Mouse (Mus musculus): Measurements from ENCODE around the gene Vamp2. TPM values are rescaled to one million over a fixed set of nuclear protein-coding genes. Genes with fewer than 3 reads are reported as not detected.
A peak's percentile ranks its signal among the peaks of the same experiment; 100 is the strongest.

Vamp2 gene
- total RNA-seq, 1 experiment from 2014 or later = 22.5 TPM

- ATAC-seq (replicated peaks in 1 of 2; ENCODE audit: insufficient read depth in 1 of 2, low FRiP score in 2 of 2, low TSS enrichment in 1 of 2, low read depth in 1 of 2, poor library complexity in 2 of 2, severe bottlenecking in 2 of 2) = peak; percentile 65 to 77
Observed at GRCm38 (mm10) chr11:69133923-69134621, 45.8 kb downstream of the Vamp2 start.

GRCm38 (mm10) chr11:69134622-69134968, 46.3 kb downstream of the Vamp2 start:
- ATAC-seq (replicated peaks in 1 of 2; ENCODE audit: insufficient read depth in 1 of 2, low FRiP score in 2 of 2, low TSS enrichment in 1 of 2, low read depth in 1 of 2, poor library complexity in 2 of 2, severe bottlenecking in 2 of 2) = no peak

GRCm38 (mm10) chr11:69135361-69135760, 47.1 kb downstream of the Vamp2 start:
- no peak for ATAC-seq (replicated peaks in 1 of 2; ENCODE audit: insufficient read depth in 1 of 2, low FRiP score in 2 of 2, low TSS enrichment in 1 of 2, low read depth in 1 of 2, poor library complexity in 2 of 2, severe bottlenecking in 2 of 2)

Other genes starting within 250 kb of the Vamp2 start
- 51.2 and 73.3 TPM in 2 replicates for gene Ndel1, start 216.6 kb upstream of the Vamp2 start, total RNA-seq (2017)
- not detected in 2 replicates for gene Rnf222, start 199.9 kb upstream of the Vamp2 start, total RNA-seq (2017)
- gene Rpl26, start 186.9 kb upstream of the Vamp2 start, total RNA-seq (2017) = 6,451 and 7,582 TPM in 2 replicates
- not detected in 2 replicates for gene Odf4, start 161.4 kb upstream of the Vamp2 start, total RNA-seq (2017)
- gene Arhgef15, start 131.0 kb upstream of the Vamp2 start, total RNA-seq (2017) = 0.81 and 1.8 TPM in 2 replicates
- gene Slc25a35, start 120.4 kb upstream of the Vamp2 start, total RNA-seq (2017) = 2.3 and 2.4 TPM in 2 replicates
- gene Rangrf, start 113.3 kb upstream of the Vamp2 start, total RNA-seq (2017) = 40.1 and 44.5 TPM in 2 replicates
- 34.5 and 39.2 TPM in 2 replicates for gene Pfas, start 80.0 kb upstream of the Vamp2 start, total RNA-seq (2017)
- gene Ctc1, start 72.6 kb upstream of the Vamp2 start, total RNA-seq (2017) = 21.9 and 40.1 TPM in 2 replicates
- gene Aurkb, start 42.8 kb upstream of the Vamp2 start, total RNA-seq (2017) = 56.2 and 69.2 TPM in 2 replicates
- 5.2 and 6.7 TPM in 2 replicates for gene Borcs6, start 28.8 kb upstream of the Vamp2 start, total RNA-seq (2017)
- 22.0 and 39.1 TPM in 2 replicates for gene Tmem107, start 17.7 kb upstream of the Vamp2 start, total RNA-seq (2017)
- 33.6 and 42.1 TPM in 2 replicates for gene Per1, start 6.7 kb downstream of the Vamp2 start, total RNA-seq (2017)
- not detected in 2 replicates for gene Hes7, start 31.9 kb downstream of the Vamp2 start, total RNA-seq (2017)
- not detected in 2 replicates for gene 9130213A22Rik, start 34.1 kb downstream of the Vamp2 start, total RNA-seq (2017)
- not detected in 2 replicates for gene Aloxe3, start 37.4 kb downstream of the Vamp2 start, total RNA-seq (2017)
- gene Alox12b, start 68.5 kb downstream of the Vamp2 start, total RNA-seq (2017) = not detected in 2 replicates
- gene Alox8, start 109.4 kb downstream of the Vamp2 start, total RNA-seq (2017) = 0.30 TPM in 1 of 2 replicates, not detected in the other
- not detected in 2 replicates for gene Gucy2e, start 148.5 kb downstream of the Vamp2 start, total RNA-seq (2017)
- 23.0 and 30.4 TPM in 2 replicates for gene Cntrob, start 235.3 kb downstream of the Vamp2 start, total RNA-seq (2017)
- 48.6 and 57.3 TPM in 2 replicates for gene Trappc1, start 235.5 kb downstream of the Vamp2 start, total RNA-seq (2017)
- gene Kcnab3, start 237.8 kb downstream of the Vamp2 start, total RNA-seq (2017) = 1.1 TPM in 1 of 2 replicates, not detected in the other

Measured in hematopoietic stem cell, adult 5-6 weeks (primary cell).